18 mouse cellular contexts compared by ENCODE assay signal in the genomic region with DNA sequence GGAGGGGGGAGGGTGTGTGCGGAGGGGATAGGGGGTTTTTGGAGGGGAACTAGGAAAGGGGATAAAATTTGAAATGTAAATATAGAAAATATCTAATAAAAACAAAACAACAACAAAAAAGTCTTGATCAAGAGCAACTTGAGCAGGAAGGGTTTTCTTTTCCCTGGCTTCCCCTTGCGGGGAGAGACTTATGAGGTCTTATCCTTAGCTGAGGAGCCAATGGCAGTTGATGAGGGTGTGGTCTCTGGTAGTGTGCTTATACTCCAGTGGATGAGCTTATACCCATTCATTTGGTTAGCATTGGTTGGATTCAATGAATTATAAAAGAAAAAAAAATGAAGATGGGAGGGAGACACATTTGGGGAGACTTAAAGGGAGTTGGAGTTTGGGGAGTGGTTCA. TPM values are rescaled to one million over a fixed set of nuclear protein-coding genes. Genes with fewer than 3 reads are reported as not detected.
A peak's percentile ranks its signal among the peaks of the same experiment; 100 is the strongest.
DNase-seq lines count a peak whose midpoint lies in the region; ATAC-seq and TF ChIP-seq lines count a peak whose summit lies in the region.
"Had no signal": no experiment of that assay in that cellular context is flagged by ENCODE, and none has a peak within 500 bp of the region (broad histone marks: within the 10 kb centered on the region; RNA-seq: fewer than 3 reads in every experiment).

No protein-coding gene starts in this region.

- H3K79me2 ChIP-seq in CH12.LX (replicated peaks; ENCODE audit: control insufficient read depth, extremely low read depth, insufficient read depth, poor library complexity, severe bottlenecking) (no peaks in the 10 kb centered on the region; the same call in 1 of the 2 replicates), MEL (ENCODE audit: control insufficient read depth, insufficient read depth, low read length, poor library complexity) (no peaks in the 10 kb centered on the region)

- TF ChIP-seq EP300 in CH12.LX (IDR thresholded peaks at IDR 0.05; ENCODE audit: low read length): no peak
- TF ChIP-seq EP300 in MEL (IDR thresholded peaks at IDR 0.05; ENCODE audit: low read depth in 1 of 2, low read length in 2 of 2): no peak

- DNase-seq in midbrain, embryonic 10.5 days (ENCODE audit: low spot score): no peak
- DNase-seq in CH12.LX (ENCODE audit: extremely low read depth) (no peak), MEL (ENCODE audit: low read depth, low spot score) (peak; percentile 60)
- DNase-seq in adrenal gland, adult 18-20 months (ENCODE audit: low spot score in 2 of 2): no peak
- DNase-seq: adrenal gland, adult 8-10 months; adrenal gland, postnatal 14 days; adrenal gland, postnatal 36 days; cerebellum, adult 11-12 months; cerebellum, adult 2 months; cerebellum, adult 9-10 months; cerebellum, postnatal 25 days had no signal

- TF ChIP-seq RAD21 in CH12.LX (IDR thresholded peaks at IDR 0.05; ENCODE audit: low read depth, low read length) (no peak), MEL (IDR thresholded peaks at IDR 0.05; ENCODE audit: low read depth, low read length) (no peak)

- TF ChIP-seq POLR2A in CH12.LX (IDR thresholded peaks at IDR 0.05; ENCODE audit: low read depth, low read length): no peak
- TF ChIP-seq POLR2A in MEL (IDR thresholded peaks at IDR 0.05; ENCODE audit: control insufficient read depth in 1 of 2, insufficient read depth in 1 of 2, low read depth in 1 of 2, low read length in 2 of 2, poor library complexity in 1 of 2): no peak

- no peak overlapping the region for H3K4me3 ChIP-seq in midbrain, embryonic 10.5 days
- no peak overlapping the region for H3K4me3 ChIP-seq in midbrain, embryonic 13.5 days (replicated peaks)
- H3K4me3 ChIP-seq in CH12.LX (replicated peaks in 1 of 3; ENCODE audit: low read depth in 2 of 3, low read length in 2 of 3, poor library complexity in 1 of 3) (no peak overlapping the region), MEL (ENCODE audit: control insufficient read depth in 1 of 2, insufficient read depth in 1 of 2, low read depth in 2 of 2, low read length in 2 of 2) (no peak overlapping the region)
- H3K4me3 ChIP-seq: embryonic facial prominence, embryonic 10.5 days; embryonic facial prominence, embryonic 12.5 days; forebrain, embryonic 12.5 days had no signal

- no peaks in the 10 kb centered on the region for H3K9me3 ChIP-seq in midbrain, embryonic 10.5 days (replicated peaks)
- no peaks in the 10 kb centered on the region for H3K9me3 ChIP-seq in midbrain, embryonic 13.5 days
- H3K9me3 ChIP-seq in CH12.LX (replicated peaks; ENCODE audit: low read length): no peaks in the 10 kb centered on the region
- H3K9me3 ChIP-seq in MEL (replicated peaks; ENCODE audit: insufficient read depth, low read length): no peaks in the 10 kb centered on the region
- H3K9me3 ChIP-seq: embryonic facial prominence, embryonic 10.5 days; embryonic facial prominence, embryonic 12.5 days; forebrain, embryonic 12.5 days; G1E had no signal

- H3K9ac ChIP-seq in midbrain, embryonic 13.5 days (replicated peaks): no peak overlapping the region
- H3K9ac ChIP-seq in CH12.LX (ENCODE audit: insufficient read depth, low read depth) (peak overlapping the region; percentile 85; the same call in 1 of the 2 replicates), MEL (ENCODE audit: control insufficient read depth, low read depth, low read length, poor library complexity, severe bottlenecking) (no peak overlapping the region)
- H3K9ac ChIP-seq: embryonic facial prominence, embryonic 12.5 days; forebrain, embryonic 12.5 days had no signal

- no peak for ATAC-seq in midbrain, embryonic 13.5 days
- ATAC-seq: forebrain, embryonic 14.5 days; forebrain, embryonic 16.5 days had no signal

- dilution Hi-C loops in CH12.LX (cut with MboI; ENCODE audit: extremely low pct_ligation_motif_present, extremely low pct_unique_long_range_greater_than_20kb, low sequenced_read_pairs): no loop called here

- WGBS in midbrain, embryonic 10.5 days: 97% methylated on average over 2 of the region's 2 CpGs
- WGBS in midbrain, embryonic 13.5 days: 94% methylated on average over 2 of the region's 2 CpGs

- TF ChIP-seq CTCF in CH12.LX (conservative IDR thresholded peaks at IDR 0.05 in 1 of 2, IDR thresholded peaks at IDR 0.05 in 1 of 2; ENCODE audit: low read depth in 2 of 2, low read length in 2 of 2): no peak
- no peak for TF ChIP-seq CTCF in MEL (IDR thresholded peaks at IDR 0.05 in 2 of 3, conservative IDR thresholded peaks at IDR 0.05 in 1 of 3; ENCODE audit: control insufficient read depth in 1 of 3, insufficient read depth in 1 of 3, low read depth in 2 of 3, low read length in 3 of 3, poor library complexity in 1 of 3, severe bottlenecking in 1 of 3)

- peaks cover 40% of the 10 kb centered on the region for H3K4me1 ChIP-seq in midbrain, embryonic 10.5 days
- H3K4me1 ChIP-seq in midbrain, embryonic 13.5 days (replicated peaks): peaks cover 17% of the 10 kb centered on the region
- peaks cover 39 to 93% of the 10 kb centered on the region in 2 experiments for H3K4me1 ChIP-seq in CH12.LX (ENCODE audit: control insufficient read depth in 1 of 2, insufficient read depth in 2 of 2)
- no peaks in the 10 kb centered on the region for H3K4me1 ChIP-seq in MEL (ENCODE audit: control insufficient read depth in 1 of 2, insufficient read depth in 2 of 2, low read length in 2 of 2)

- H3K27me3 ChIP-seq in midbrain, embryonic 10.5 days (ENCODE audit: low read depth, poor library complexity, severe bottlenecking): no peaks in the 10 kb centered on the region
- H3K27me3 ChIP-seq in midbrain, embryonic 13.5 days: no peaks in the 10 kb centered on the region
- H3K27me3 ChIP-seq in CH12.LX (replicated peaks): no peaks in the 10 kb centered on the region
- H3K27me3 ChIP-seq in MEL (ENCODE audit: control insufficient read depth in 1 of 2, insufficient read depth in 2 of 2, low read length in 2 of 2): peaks cover 6 to 8% of the 10 kb centered on the region in 2 experiments
- H3K27me3 ChIP-seq: embryonic facial prominence, embryonic 12.5 days; forebrain, embryonic 12.5 days had no signal

- no peaks in the 10 kb centered on the region for H3K36me3 ChIP-seq in midbrain, embryonic 10.5 days
- H3K36me3 ChIP-seq in midbrain, embryonic 13.5 days: no peaks in the 10 kb centered on the region
- H3K36me3 ChIP-seq in CH12.LX (replicated peaks in 1 of 2; ENCODE audit: control insufficient read depth in 1 of 2, insufficient read depth in 1 of 2, low read length in 1 of 2) (no peaks in the 10 kb centered on the region), MEL (ENCODE audit: control insufficient read depth in 1 of 2, insufficient read depth in 2 of 2, low read length in 2 of 2) (no peaks in the 10 kb centered on the region; a peak in 1 of 4 replicates)
- H3K36me3 ChIP-seq: embryonic facial prominence, embryonic 10.5 days; embryonic facial prominence, embryonic 12.5 days; forebrain, embryonic 12.5 days; G1E had no signal

- H3K27ac ChIP-seq in midbrain, embryonic 10.5 days (replicated peaks): peak overlapping the region; percentile 64
- no peak overlapping the region for H3K27ac ChIP-seq in midbrain, embryonic 13.5 days
- H3K27ac ChIP-seq in CH12.LX (ENCODE audit: insufficient read depth, low read depth) (peak overlapping the region; percentile 99), MEL (ENCODE audit: control insufficient read depth, low read depth, low read length) (no peak overlapping the region)
- H3K27ac ChIP-seq: embryonic facial prominence, embryonic 10.5 days; embryonic facial prominence, embryonic 12.5 days; forebrain, embryonic 12.5 days had no signal

- in situ Hi-C loops in CH12.LX (cut with MboI; ENCODE audit: low pct_ligation_motif_present, low pct_unique_long_range_greater_than_20kb, low sequenced_read_pairs): no loop called here

- no peak overlapping the region for H3K4me2 ChIP-seq in midbrain, embryonic 13.5 days (replicated peaks)
- peak overlapping the region; percentile 83; the same call in 1 of the 2 replicates for H3K4me2 ChIP-seq in CH12.LX (ENCODE audit: insufficient read depth, low read depth, poor library complexity, severe bottlenecking)
- H3K4me2 ChIP-seq: embryonic facial prominence, embryonic 12.5 days; forebrain, embryonic 12.5 days had no signal

TF ChIP-seq in CH12.LX, 34 proteins besides CTCF, POLR2A, EP300 and RAD21:
- TF ChIP-seq ZKSCAN1 (IDR thresholded peaks at IDR 0.05; ENCODE audit: borderline replicate concordance, low read depth, low read length): no peak
- 0 out of 2 replicates have a peak, but pooled peaks have one; percentile 58 for TF ChIP-seq TBP (conservative IDR thresholded peaks at IDR 0.05; ENCODE audit: low read depth, low read length)
- no peak for TF ChIP-seq KAT2A (IDR thresholded peaks at IDR 0.05; ENCODE audit: insufficient replicate concordance, low read length)

TF ChIP-seq in MEL, 35 proteins besides CTCF, POLR2A, EP300 and RAD21:
- TF ChIP-seq ETS1 (IDR thresholded peaks at IDR 0.05; ENCODE audit: low read depth, low read length): no peak
- no peak for TF ChIP-seq SMC3 (IDR thresholded peaks at IDR 0.05; ENCODE audit: low read depth, low read length)
- TF ChIP-seq GABPA (IDR thresholded peaks at IDR 0.05; ENCODE audit: low read depth, low read length): no peak
- TF ChIP-seq CHD1 (IDR thresholded peaks at IDR 0.05; ENCODE audit: low read depth, low read length): no peak
- TF ChIP-seq RCOR1 (IDR thresholded peaks at IDR 0.05; ENCODE audit: low read depth, low read length): no peak
- TF ChIP-seq GATA1 (IDR thresholded peaks at IDR 0.05; ENCODE audit: low read depth, low read length): no peak
- no peak for TF ChIP-seq MAX (IDR thresholded peaks at IDR 0.05; ENCODE audit: low read length)
TF ChIP-seq in MEL: peak in this region for 0.

RNA-seq across cellular contexts. Expression of a gene that starts 43.4 kb away (rescaled TPM):
- 39.0 and 43.8 TPM in 2 replicates for polyA plus RNA-seq in midbrain, embryonic 10.5 days (2016; fragmentation: Nextera tagmentation; extraction: Ambion mirVana)
- polyA plus RNA-seq in midbrain, embryonic 13.5 days (2015; fragmentation: Nextera tagmentation; extraction: Ambion mirVana): 48.8 and 52.9 TPM in 2 replicates
- total RNA-seq in CH12.LX (2012; rRNA removed) (465 and 702 TPM in 2 replicates), CH12.LX (2014; rRNA removed) (138 and 178 TPM in 2 replicates), MEL (2012; rRNA removed) (8.1 and 9.3 TPM in 2 replicates)
- polyA plus RNA-seq in CH12.LX (2012; ENCODE audit: insufficient read length, low read depth) (115 and 143 TPM in 2 replicates), MEL (2012; ENCODE audit: insufficient read depth in 1 of 2, insufficient read length in 2 of 2, low read depth in 1 of 2, low replicate concordance in 2 of 2, missing spikeins in 1 of 2) (10 to 100 TPM in 1 of 2 experiments, not detected in 1; 15.9 TPM)
- total RNA-seq in adrenal gland, adult 18-20 months (2021): 100 to 1,000 TPM in 1 of 2 experiments, 10 to 100 TPM in 1; 72.4 to 107 TPM

Comparison
In these comparisons a context has a peak if more than half of its experiments do, and no peak if none do; other contexts are left out.
1. H3K27ac ChIP-seq: peak in midbrain, embryonic 10.5 days (single experiment) and CH12.LX (single experiment); none in midbrain, embryonic 13.5 days (single experiment) and MEL (single experiment).